Mouse (Mus musculus): ENCODE data around the gene Ndufaf2.

GRCm38 (mm10) chr13:108208090-108208489 lies 49.7 kb upstream of the Ndufaf2 start:
- TF ChIP-seq CTCF (IDR thresholded peaks at IDR 0.05) = no peak
- TF ChIP-seq EP300 (IDR thresholded peaks at IDR 0.05) = no peak

All from lung, postnatal 0 days (tissue).